Mouse (Mus musculus): ENCODE measurements around the gene Tspan15.

GRCm38 (mm10) chr10:62269278-62269677, 38.2 kb upstream of the Tspan15 start:
- TF ChIP-seq CTCF (IDR thresholded peaks at IDR 0.05 in 2 of 3, conservative IDR thresholded peaks at IDR 0.05 in 1 of 3; ENCODE audit: control insufficient read depth in 1 of 3, insufficient read depth in 1 of 3, low read depth in 2 of 3, low read length in 3 of 3, poor library complexity in 1 of 3, severe bottlenecking in 1 of 3), result no peak
- no peak for TF ChIP-seq ETS1 (IDR thresholded peaks at IDR 0.05; ENCODE audit: low read depth, low read length)
- TF ChIP-seq CHD2 (IDR thresholded peaks at IDR 0.05; ENCODE audit: low read length), result no peak
- TF ChIP-seq ZNF384 (IDR thresholded peaks at IDR 0.05; ENCODE audit: low read depth, low read length), result no peak

All from MEL (cell line).